Mouse (Mus musculus) heart, adult 2 months (tissue): Measurements from ENCODE around the gene Mctp1. TPM values are rescaled to one million over a fixed set of nuclear protein-coding genes. Genes with fewer than 3 reads are reported as not detected.

Source experiments
- DNase-seq, 2 experiments: peaks; one replicate each; pipeline ENCODE4 v3.0.0; 2021
- H3K27ac ChIP-seq: fragments of 200-600 bp; 2 replicates; pipeline ENCODE4 v1.8.1; 2022
- H3K27me3 ChIP-seq: fragments of 200-500 bp; 2 replicates; pipeline ENCODE4 v1.6.1; 2012; ENCODE audit warnings: mild to moderate bottlenecking, low read length, inconsistent platforms, mixed read lengths; ENCODE audit not compliant: control insufficient read depth, insufficient read depth
- H3K36me3 ChIP-seq: fragments of 200-500 bp; 2 replicates; pipeline ENCODE4 v1.6.1; 2012; ENCODE audit warnings: low read length, inconsistent platforms; ENCODE audit not compliant: control insufficient read depth, insufficient read depth
- H3K4me1 ChIP-seq: fragments of 200-500 bp; 2 replicates; pipeline ENCODE4 v1.6.1; 2011; ENCODE audit warnings: low read length; ENCODE audit not compliant: control insufficient read depth, insufficient read depth
- H3K4me3 ChIP-seq: fragments of 200-600 bp; 2 replicates; pipeline ENCODE4 v1.8.1; 2022
- H3K79me2 ChIP-seq: fragments of 200-500 bp; replicated peaks from 2 replicates; pipeline ENCODE4 v1.6.1; 2012; ENCODE audit warnings: mild to moderate bottlenecking, inconsistent platforms, low read length, moderate library complexity, mixed read lengths; ENCODE audit not compliant: control insufficient read depth, insufficient read depth
- H3K9ac ChIP-seq: fragments of 200-500 bp; 2 replicates; pipeline ENCODE4 v1.6.1; 2012; ENCODE audit warnings: low read depth, mild to moderate bottlenecking, control low read depth, inconsistent platforms, low read length, mixed read lengths
- CTCF ChIP-seq: fragments of 200-600 bp; IDR thresholded peaks from 2 replicates; pipeline ENCODE4 v1.8.1; 2022; ENCODE audit warnings: antibody characterized with exemption, mild to moderate bottlenecking, moderate library complexity
- EP300 ChIP-seq: fragments of 200-500 bp; IDR thresholded peaks from 2 replicates; pipeline ENCODE4 v1.6.1; 2011; ENCODE audit warnings: low read depth, low read length, control low read depth; ENCODE audit not compliant: insufficient read depth
- POLR2A ChIP-seq: fragments of 200-500 bp; IDR thresholded peaks from 2 replicates; pipeline ENCODE4 v1.6.1; 2011; ENCODE audit warnings: mild to moderate bottlenecking, low read depth, low read length, control low read depth; ENCODE audit not compliant: insufficient read depth
- WGBS: fragments of 180-500 bp; shearing (Covaris S2); methylation state at CpG from one replicate; pipeline ENCODE4 v1.1.7; 2018; 5-methylcytosine and 5-hydroxymethylcytosine counted together
- intact Hi-C: fragments of 180-260 bp; cut with DNase I; formaldehyde crosslinking; loops from one replicate; pipeline ENCODE4 v1.15.1; 2025
- polyA plus RNA-seq: library from polyadenylated mRNA; depleted of rRNA; stranded (reverse); fragments of >200 nt; gene quantifications from 2 replicates; pipeline ENCODE4 v1.2.3, GENCODE M21; 2012
- total RNA-seq, 2 experiments: library from RNA; stranded (reverse); gene quantifications; 2 replicates each; pipeline ENCODE4 v1.2.3; 2021

Gene Mctp1
- total and polyA plus RNA-seq, 3 experiments = 0.43 to 4.3 (median 2.5) TPM

GRCm38 (mm10) chr13:76877887-76878763, 493.8 kb downstream of the Mctp1 start:
- Histone ChIP-seq H3K4me3 (no peak overlapping the region), H3K4me1 (no peaks in the 10 kb centered on the region), H3K36me3 (no peaks in the 10 kb centered on the region), H3K27me3 (no peaks in the 10 kb centered on the region), H3K79me2 (no peaks in the 10 kb centered on the region), H3K27ac (no peak overlapping the region), H3K9ac (no peak overlapping the region)
- TF ChIP-seq CTCF = no peak
- intact Hi-C loops = no loop called here
- WGBS = 71% methylated on average over 8 of the region's 8 CpGs
- DNase-seq = no peak

GRCm38 (mm10) chr13:76879008-76879407, 494.7 kb downstream of the Mctp1 start:
- 25% methylated on average over 3 of the region's 3 CpGs for WGBS

GRCm38 (mm10) chr13:76884517-76885092, 500.3 kb downstream of the Mctp1 start:
- no peaks in the 10 kb centered on the region for H3K36me3 ChIP-seq
- no peak overlapping the region for H3K27ac ChIP-seq
- intact Hi-C loops = no loop called here
- no peak overlapping the region for H3K4me3 ChIP-seq
- H3K79me2 ChIP-seq = no peaks in the 10 kb centered on the region
- no peak for DNase-seq
- no peak overlapping the region for H3K9ac ChIP-seq
- H3K27me3 ChIP-seq = no peaks in the 10 kb centered on the region
- 62% methylated on average over 8 of the region's 8 CpGs for WGBS
- H3K4me1 ChIP-seq = no peaks in the 10 kb centered on the region
- TF ChIP-seq CTCF (no peak), POLR2A (no peak), EP300 (no peak)

More at GRCm38 (mm10) chr13:76879008-76879407, 494.7 kb downstream of the Mctp1 start:
- Histone ChIP-seq H3K9ac (no peak overlapping the region), H3K36me3 (no peaks in the 10 kb centered on the region), H3K79me2 (no peaks in the 10 kb centered on the region), H3K27ac (no peak overlapping the region), H3K27me3 (no peaks in the 10 kb centered on the region), H3K4me1 (no peaks in the 10 kb centered on the region), H3K4me3 (no peak overlapping the region)
- no peak for DNase-seq
- intact Hi-C loops = no loop called here
- TF ChIP-seq EP300 (no peak), POLR2A (no peak), CTCF (no peak)

GRCm38 (mm10) chr13:76892987-76893386, 508.7 kb downstream of the Mctp1 start:
- no peak for DNase-seq
- H3K27me3 ChIP-seq = no peaks in the 10 kb centered on the region
- no peaks in the 10 kb centered on the region for H3K36me3 ChIP-seq
- TF ChIP-seq POLR2A (no peak), EP300 (no peak), CTCF (no peak)
- intact Hi-C loops = no loop called here
- H3K27ac ChIP-seq = no peak overlapping the region
- no peaks in the 10 kb centered on the region for H3K4me1 ChIP-seq
- no peak overlapping the region for H3K9ac ChIP-seq
- no peaks in the 10 kb centered on the region for H3K79me2 ChIP-seq
- H3K4me3 ChIP-seq = no peak overlapping the region

GRCm38 (mm10) chr13:76895770-76896456, 511.6 kb downstream of the Mctp1 start:
- Histone ChIP-seq H3K27ac (no peak overlapping the region), H3K9ac (no peak overlapping the region), H3K27me3 (no peaks in the 10 kb centered on the region), H3K4me1 (no peaks in the 10 kb centered on the region), H3K79me2 (no peaks in the 10 kb centered on the region), H3K4me3 (no peak overlapping the region), H3K36me3 (no peaks in the 10 kb centered on the region)
- 79% methylated on average over 4 of the region's 4 CpGs for WGBS
- intact Hi-C loops = no loop called here
- DNase-seq = no peak
- TF ChIP-seq CTCF (no peak), EP300 (no peak)

- intact Hi-C loops = no loop called here
- no peak for DNase-seq
- Histone ChIP-seq H3K4me1 (no peaks in the 10 kb centered on the region), H3K36me3 (no peaks in the 10 kb centered on the region), H3K27ac (no peak overlapping the region), H3K4me3 (no peak overlapping the region), H3K79me2 (no peaks in the 10 kb centered on the region), H3K27me3 (no peaks in the 10 kb centered on the region), H3K9ac (no peak overlapping the region)
- 80% methylated on average over 1 of the region's 1 CpGs for WGBS
- TF ChIP-seq POLR2A (no peak), EP300 (no peak), CTCF (no peak)
These were observed 512.1 kb downstream of the Mctp1 start for GRCm38 (mm10) chr13:76896457-76896790.
